Mouse (Mus musculus) ovary, postnatal 36 days (tissue): Measurements from ENCODE around the gene Sorbs1.

ENCODE experiments used
- DNase-seq: peaks from one replicate; pipeline ENCODE4 v3.0.0; 2022; ENCODE audit warnings: low spot score, mixed read lengths

Sorbs1 gene

GRCm38 (mm10) chr19:40512500-40513421 is 818 bp downstream of the Sorbs1 start:
- peak; percentile 25 for DNase-seq

- no peak for DNase-seq
These were observed 1.8 kb downstream of the Sorbs1 start for GRCm38 (mm10) chr19:40511679-40512309.

GRCm38 (mm10) chr19:40511100-40511439 is 2.5 kb downstream of the Sorbs1 start:
- no peak for DNase-seq

GRCm38 (mm10) chr19:40510387-40511099 is 3.0 kb downstream of the Sorbs1 start:
- DNase-seq: no peak

- DNase-seq: no peak
These were observed 4.3 kb downstream of the Sorbs1 start for GRCm38 (mm10) chr19:40509274-40509673.

GRCm38 (mm10) chr19:40508851-40509250 is 4.7 kb downstream of the Sorbs1 start:
- no peak for DNase-seq

- DNase-seq: no peak
These were observed 6.6 kb downstream of the Sorbs1 start for GRCm38 (mm10) chr19:40506965-40507364.

GRCm38 (mm10) chr19:40504336-40504735 is 9.2 kb downstream of the Sorbs1 start:
- no peak for DNase-seq

GRCm38 (mm10) chr19:40499940-40500737 is 13.4 kb downstream of the Sorbs1 start:
- no peak for DNase-seq

GRCm38 (mm10) chr19:40499141-40499540 is 14.4 kb downstream of the Sorbs1 start:
- no peak for DNase-seq

GRCm38 (mm10) chr19:40498162-40498725 is 15.3 kb downstream of the Sorbs1 start:
- no peak for DNase-seq

- DNase-seq: no peak
These were observed 16.9 kb downstream of the Sorbs1 start for GRCm38 (mm10) chr19:40496509-40497267.

GRCm38 (mm10) chr19:40496071-40496470 is 17.5 kb downstream of the Sorbs1 start:
- no peak for DNase-seq

- DNase-seq: no peak
These were observed 20.7 kb downstream of the Sorbs1 start for GRCm38 (mm10) chr19:40492902-40493301.

GRCm38 (mm10) chr19:40491442-40491841 is 22.1 kb downstream of the Sorbs1 start:
- DNase-seq: no peak

GRCm38 (mm10) chr19:40490765-40491164 is 22.8 kb downstream of the Sorbs1 start:
- DNase-seq: no peak

- DNase-seq: no peak
These were observed 23.9 kb downstream of the Sorbs1 start for GRCm38 (mm10) chr19:40489633-40490032.

GRCm38 (mm10) chr19:40488853-40489454 is 24.6 kb downstream of the Sorbs1 start:
- no peak for DNase-seq

- DNase-seq: peak; percentile 69
These were observed 26.0 kb downstream of the Sorbs1 start for GRCm38 (mm10) chr19:40487561-40487960.

- DNase-seq: no peak
These were observed 32.5 kb downstream of the Sorbs1 start for GRCm38 (mm10) chr19:40481115-40481514.
